Mouse (Mus musculus) forebrain, postnatal 0 days (tissue): Measurements from ENCODE around the gene Sec14l4. TPM values are rescaled to one million over a fixed set of nuclear protein-coding genes. Genes with fewer than 3 reads are reported as not detected.

Source experiments
- ATAC-seq: fragments of 200-750 bp; cut with Nextera tagmentation; 2 replicates; pipeline ENCODE4 v1.8.0; 2017; ENCODE audit warnings: mild to moderate bottlenecking, moderate library complexity
- DNase-seq: peaks from one replicate; pipeline ENCODE4 v3.0.0-alpha.2; 2015
- H3K27ac ChIP-seq: fragments of 300-500 bp; sonication (generic); 2 replicates; pipeline ENCODE4 v1.5.1; 2014; ENCODE audit warnings: low read depth, mild to moderate bottlenecking, antibody characterized with exemption, low read length, moderate library complexity, mixed read lengths
- H3K27me3 ChIP-seq: fragments of 300-500 bp; sonication (generic); 2 replicates; pipeline ENCODE4 v1.6.1; 2014; ENCODE audit warnings: mild to moderate bottlenecking, low read length, mixed read lengths; ENCODE audit not compliant: insufficient read depth
- H3K36me3 ChIP-seq: fragments of 300-500 bp; sonication (generic); 2 replicates; pipeline ENCODE4 v1.6.1; 2014; ENCODE audit warnings: mild to moderate bottlenecking, moderate library complexity; ENCODE audit not compliant: insufficient read depth
- H3K4me1 ChIP-seq: fragments of 300-500 bp; sonication (generic); 2 replicates; pipeline ENCODE4 v1.6.1; 2014; ENCODE audit warnings: antibody characterized with exemption; ENCODE audit not compliant: insufficient read depth
- H3K4me2 ChIP-seq: fragments of 300-500 bp; sonication (generic); 2 replicates; pipeline ENCODE4 v1.6.1; 2014; ENCODE audit warnings: low read depth, mild to moderate bottlenecking, moderate library complexity
- H3K4me3 ChIP-seq: fragments of 300-500 bp; sonication (generic); 2 replicates; pipeline ENCODE4 v1.5.1; 2014; ENCODE audit warnings: low read depth, low read length, mixed read lengths
- H3K9ac ChIP-seq: fragments of 300-500 bp; sonication (generic); 2 replicates; pipeline ENCODE4 v1.6.1; 2014; ENCODE audit warnings: mild to moderate bottlenecking
- H3K9me3 ChIP-seq: fragments of 300-500 bp; sonication (generic); 2 replicates; pipeline ENCODE4 v1.6.1; 2016; ENCODE audit warnings: low read length
- CTCF ChIP-seq: sonication (generic); IDR thresholded peaks from 2 replicates; pipeline ENCODE4 v1.5.1; 2016; ENCODE audit warnings: antibody characterized with exemption, control low read depth, low read depth
- WGBS: fragments of 180-500 bp; shearing (Covaris S2); extraction: QIAGEN DNeasy Blood & Tissue Kit; methylation state at CpG from one replicate; pipeline ENCODE4 v1.1.7; 2014; 5-methylcytosine and 5-hydroxymethylcytosine counted together
- polyA plus RNA-seq: library from polyadenylated mRNA; unstranded; fragments of >200 nt; fragmentation: Nextera tagmentation; extraction: Ambion mirVana; gene quantifications from 2 replicates; pipeline ENCODE4 v1.2.1, GENCODE M21; 2015
- total RNA-seq: library from RNA; depleted of rRNA; stranded (reverse); fragments of >200 nt; gene quantifications from 2 replicates; pipeline ENCODE4 v1.2.3, GENCODE M21; 2014; rRNA removed

Gene Sec14l4
- total RNA-seq: not detected in 2 replicates
- polyA plus RNA-seq: not detected in 2 replicates

- H3K4me3 ChIP-seq: no peak within 1 kb of the TSS
- no peaks in the 10 kb centered on the region for H3K36me3 ChIP-seq
- H3K27ac ChIP-seq: no peak within 1 kb of the TSS
- no peak for TF ChIP-seq CTCF
- DNase-seq: no peak
- WGBS: 44% methylated on average over 16 of the region's 16 CpGs
- H3K4me2 ChIP-seq: no peak within 1 kb of the TSS
- no peak for ATAC-seq
- no peaks in the 10 kb centered on the region; the same call in 1 of the 2 replicates for H3K27me3 ChIP-seq
- H3K4me1 ChIP-seq: no peaks in the 10 kb centered on the region
- H3K9me3 ChIP-seq: no peaks in the 10 kb centered on the region
- no peak within 1 kb of the TSS for H3K9ac ChIP-seq
These were observed at the start of gene Sec14l4 for GRCm38 (mm10) chr11:4031126-4031941. Gene Sec14l4 (plus strand): TSS chr11:4031462.

GRCm38 (mm10) chr11:3981536-3981935 is 49.7 kb upstream of the Sec14l4 start:
- 84% methylated on average over 6 of the region's 6 CpGs for WGBS
- TF ChIP-seq CTCF: no peak
- H3K9me3 ChIP-seq: no peaks in the 10 kb centered on the region
- H3K36me3 ChIP-seq: peaks cover 42% of the 10 kb centered on the region
- H3K27me3 ChIP-seq: peaks cover 5% of the 10 kb centered on the region; the same call in 1 of the 2 replicates
- ATAC-seq (no peak), DNase-seq (no peak)
- H3K4me3 ChIP-seq: no peak overlapping the region
- H3K4me2 ChIP-seq: no peak overlapping the region
- H3K4me1 ChIP-seq: no peaks in the 10 kb centered on the region
- no peak overlapping the region for H3K9ac ChIP-seq
- no peak overlapping the region for H3K27ac ChIP-seq

GRCm38 (mm10) chr11:3982275-3983209 is 48.7 kb upstream of the Sec14l4 start:
- Histone ChIP-seq H3K4me2 (peak overlapping the region; percentile 61), H3K4me3 (no peak overlapping the region), H3K27ac (peak overlapping the region; percentile 10; the same call in 1 of the 2 replicates), H3K9ac (no peak overlapping the region), H3K36me3 (peaks cover 32% of the 10 kb centered on the region), H3K9me3 (no peaks in the 10 kb centered on the region), H3K4me1 (no peaks in the 10 kb centered on the region), H3K27me3 (peaks cover 5% of the 10 kb centered on the region; the same call in 1 of the 2 replicates)
- no peak for TF ChIP-seq CTCF
- no peak for DNase-seq
- ATAC-seq: 0 out of 2 replicates have a peak, but pooled peaks have one; percentile 3
- 70% methylated on average over 7 of the region's 7 CpGs for WGBS

GRCm38 (mm10) chr11:3983291-3983862 is 47.9 kb upstream of the Sec14l4 start, which contains the start of gene Gal3st1:
Gene Gal3st1 (plus strand): TSS chr11:3983636.
- H3K36me3 ChIP-seq: peaks cover 23% of the 10 kb centered on the region
- TF ChIP-seq CTCF: no peak
- H3K4me1 ChIP-seq: no peaks in the 10 kb centered on the region
- no peaks in the 10 kb centered on the region for H3K9me3 ChIP-seq
- DNase-seq (peak; percentile 32), ATAC-seq (peak; percentile 80)
- peak within 1 kb of the TSS; percentile 49 for H3K9ac ChIP-seq
- H3K27ac ChIP-seq: peak within 1 kb of the TSS; percentile 10; the same call in 1 of the 2 replicates
- 2% methylated on average over 30 of the region's 37 CpGs for WGBS
- H3K27me3 ChIP-seq: peaks cover 5% of the 10 kb centered on the region; the same call in 1 of the 2 replicates
- H3K4me2 ChIP-seq: peak within 1 kb of the TSS; percentile 61
- peak within 1 kb of the TSS; percentile 35 for H3K4me3 ChIP-seq

GRCm38 (mm10) chr11:3983863-3984745 is 47.2 kb upstream of the Sec14l4 start:
- Histone ChIP-seq H3K4me2 (peak overlapping the region; percentile 61), H3K4me1 (no peaks in the 10 kb centered on the region), H3K9ac (peak overlapping the region; percentile 49), H3K27me3 (peaks cover 5% of the 10 kb centered on the region; the same call in 1 of the 2 replicates), H3K36me3 (peaks cover 16% of the 10 kb centered on the region), H3K27ac (no peak overlapping the region), H3K9me3 (no peaks in the 10 kb centered on the region), H3K4me3 (peak overlapping the region; percentile 35)
- no peak for TF ChIP-seq CTCF
- DNase-seq (no peak), ATAC-seq (peak; percentile 52)
- WGBS: 11% methylated on average over 15 of the region's 15 CpGs
